Mouse (Mus musculus) small intestine, adult 2 months (tissue): Measurements from ENCODE around the gene Zkscan8.

Experiments used
- CTCF ChIP-seq: fragments of 200-500 bp; IDR thresholded peaks from 2 replicates; pipeline ENCODE4 v1.5.1; 2012; ENCODE audit warnings: low read depth, mild to moderate bottlenecking, control low read depth, inconsistent platforms, low read length, moderate library complexity, mixed read lengths; ENCODE audit not compliant: insufficient replicate concordance, insufficient read length; ENCODE audit errors: extremely low read depth
- POLR2A ChIP-seq: fragments of 200-500 bp; IDR thresholded peaks from 2 replicates; pipeline ENCODE4 v1.6.1; 2012; ENCODE audit warnings: low read depth, mild to moderate bottlenecking, control low read depth, inconsistent platforms, low read length, moderate library complexity

DNA sequence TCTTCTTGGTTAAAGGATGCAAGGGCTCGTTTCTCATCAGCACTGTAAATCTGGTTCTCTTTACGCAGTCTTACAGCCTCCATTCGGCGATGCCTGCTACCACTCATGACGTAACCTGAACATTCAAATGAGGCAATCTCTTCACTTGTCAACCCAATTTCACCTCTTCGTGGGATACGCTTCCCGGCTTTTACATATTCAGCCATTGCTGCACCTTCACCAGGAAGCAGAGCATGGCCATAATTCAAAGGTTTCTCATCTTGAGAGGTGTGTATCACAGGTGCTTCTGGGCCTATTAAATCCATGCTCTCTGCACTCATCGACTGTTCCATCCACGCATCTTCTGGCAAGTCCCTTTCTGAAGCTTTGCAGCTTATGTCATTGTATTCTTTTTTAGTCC is 63.6 kb downstream of the Zkscan8 start:
- TF ChIP-seq CTCF (no peak), POLR2A (no peak)
